9 mouse cellular contexts compared by ENCODE assay signal in genomic region chr1:164461726-164462125, GRCm38 (mm10). TPM values are rescaled to one million over a fixed set of nuclear protein-coding genes. Genes with fewer than 3 reads are reported as not detected.
DNase-seq lines count a peak whose midpoint lies in the region; ATAC-seq lines count a peak whose summit lies in the region.
"Had no signal": no experiment of that assay in that cellular context is flagged by ENCODE, and none has a peak within 500 bp of the region (broad histone marks: within the 10 kb centered on the region; RNA-seq: fewer than 3 reads in every experiment).

No protein-coding gene starts in this region.

- H3K9ac ChIP-seq in hindbrain, embryonic 15.5 days = no peak overlapping the region
- H3K9ac ChIP-seq in kidney, embryonic 15.5 days = no peak overlapping the region
- H3K9ac ChIP-seq in lung, embryonic 16.5 days (ENCODE audit: low read length) = no peak overlapping the region
- no peak overlapping the region for H3K9ac ChIP-seq in stomach, embryonic 14.5 days (replicated peaks; ENCODE audit: low read depth, low read length)

- H3K27ac ChIP-seq in hindbrain, embryonic 15.5 days (replicated peaks) = no peak overlapping the region
- H3K27ac ChIP-seq in hindbrain, embryonic 10.5 days = no peak overlapping the region
- H3K27ac ChIP-seq in kidney, embryonic 15.5 days = peak overlapping the region; percentile 91
- no peak overlapping the region for H3K27ac ChIP-seq in lung, embryonic 16.5 days (ENCODE audit: low read length)
- H3K27ac ChIP-seq in stomach, embryonic 14.5 days (ENCODE audit: low read length) = peak overlapping the region; percentile 44; the same call in 1 of the 2 replicates

- DNase-seq in hindbrain, embryonic 10.5 days (ENCODE audit: low spot score) = no peak
- DNase-seq in cerebellum, adult 9-11 months = peak; percentile 88
- peak; percentile 62 for DNase-seq in heart, adult 8-10 months (ENCODE audit: low spot score)
- no peak for DNase-seq in thymus, adult 18-20 months

- no peaks in the 10 kb centered on the region for H3K9me3 ChIP-seq in hindbrain, embryonic 15.5 days
- H3K9me3 ChIP-seq in hindbrain, embryonic 10.5 days = no peaks in the 10 kb centered on the region
- no peaks in the 10 kb centered on the region for H3K9me3 ChIP-seq in kidney, embryonic 15.5 days (replicated peaks)
- no peaks in the 10 kb centered on the region for H3K9me3 ChIP-seq in lung, embryonic 16.5 days (ENCODE audit: control insufficient read depth, low read length)
- no peaks in the 10 kb centered on the region for H3K9me3 ChIP-seq in stomach, embryonic 14.5 days (ENCODE audit: control insufficient read depth, low read depth, low read length)

- no peaks in the 10 kb centered on the region for H3K27me3 ChIP-seq in hindbrain, embryonic 15.5 days
- H3K27me3 ChIP-seq in hindbrain, embryonic 10.5 days (ENCODE audit: insufficient read depth, poor library complexity, severe bottlenecking) = peaks cover 34% of the 10 kb centered on the region
- peaks cover 29% of the 10 kb centered on the region for H3K27me3 ChIP-seq in kidney, embryonic 15.5 days
- H3K27me3 ChIP-seq in lung, embryonic 16.5 days (ENCODE audit: control insufficient read depth, insufficient read depth, low read depth, low read length) = peaks cover 26% of the 10 kb centered on the region
- H3K27me3 ChIP-seq in stomach, embryonic 14.5 days (ENCODE audit: control insufficient read depth, insufficient read depth, low read length) = 0 out of 2 replicates have a peak, but pooled peaks cover 6% of the 10 kb centered on the region

- peak overlapping the region; percentile 30 for H3K4me2 ChIP-seq in hindbrain, embryonic 15.5 days
- H3K4me2 ChIP-seq in kidney, embryonic 15.5 days = peak overlapping the region; percentile 36
- H3K4me2 ChIP-seq in lung, embryonic 16.5 days (ENCODE audit: low read depth, low read length) = peak overlapping the region; percentile 19; the same call in 1 of the 2 replicates
- peak overlapping the region; percentile 17; the same call in 1 of the 2 replicates for H3K4me2 ChIP-seq in stomach, embryonic 14.5 days (replicated peaks; ENCODE audit: low read depth, low read length)

- H3K36me3 ChIP-seq in hindbrain, embryonic 15.5 days = no peaks in the 10 kb centered on the region
- H3K36me3 ChIP-seq in hindbrain, embryonic 10.5 days = no peaks in the 10 kb centered on the region
- no peaks in the 10 kb centered on the region for H3K36me3 ChIP-seq in kidney, embryonic 15.5 days
- no peaks in the 10 kb centered on the region for H3K36me3 ChIP-seq in lung, embryonic 16.5 days (ENCODE audit: control insufficient read depth, insufficient read depth, low read length)
- no peaks in the 10 kb centered on the region for H3K36me3 ChIP-seq in stomach, embryonic 14.5 days (ENCODE audit: control insufficient read depth, insufficient read depth, low read length)
- H3K36me3 ChIP-seq: G1E had no signal

- peaks cover 36% of the 10 kb centered on the region for H3K4me1 ChIP-seq in hindbrain, embryonic 15.5 days (replicated peaks)
- H3K4me1 ChIP-seq in hindbrain, embryonic 10.5 days (replicated peaks) = peaks cover 29% of the 10 kb centered on the region
- H3K4me1 ChIP-seq in kidney, embryonic 15.5 days = peaks cover 31% of the 10 kb centered on the region
- H3K4me1 ChIP-seq in lung, embryonic 16.5 days (replicated peaks; ENCODE audit: control insufficient read depth, insufficient read depth, low read length) = peaks cover 13% of the 10 kb centered on the region; the same call in 1 of the 2 replicates
- H3K4me1 ChIP-seq in stomach, embryonic 14.5 days (ENCODE audit: control insufficient read depth, insufficient read depth, low read length) = no peaks in the 10 kb centered on the region

- no peak overlapping the region; the same call in 1 of the 2 replicates for H3K4me3 ChIP-seq in hindbrain, embryonic 15.5 days
- no peak overlapping the region for H3K4me3 ChIP-seq in hindbrain, embryonic 10.5 days
- peak overlapping the region; percentile 9; the same call in 1 of the 2 replicates for H3K4me3 ChIP-seq in kidney, embryonic 15.5 days (replicated peaks)
- no peak overlapping the region for H3K4me3 ChIP-seq in lung, embryonic 16.5 days (ENCODE audit: low read length)
- H3K4me3 ChIP-seq in stomach, embryonic 14.5 days (ENCODE audit: low read depth, low read length) = no peak overlapping the region

- 17% methylated on average over 10 of the region's 10 CpGs for WGBS in hindbrain, embryonic 15.5 days
- 39% methylated on average over 10 of the region's 10 CpGs for WGBS in hindbrain, embryonic 10.5 days
- WGBS in kidney, embryonic 15.5 days = 25% methylated on average over 10 of the region's 10 CpGs
- WGBS in lung, embryonic 16.5 days = 27% methylated on average over 10 of the region's 10 CpGs
- 31% methylated on average over 10 of the region's 10 CpGs for WGBS in stomach, embryonic 14.5 days

- ATAC-seq in hindbrain, embryonic 15.5 days (ENCODE audit: low FRiP score, low read depth) = no peak
- ATAC-seq in kidney, embryonic 15.5 days (replicated peaks; ENCODE audit: low FRiP score) = no peak
- no peak for ATAC-seq in lung, embryonic 16.5 days (ENCODE audit: low read depth)
- ATAC-seq in stomach, embryonic 14.5 days (ENCODE audit: insufficient number of reproducible peaks, insufficient read depth, low FRiP score, low read depth) = no peak

RNA-seq across cellular contexts. Expression of gene Atp1b1, which starts 3.6 kb away (rescaled TPM):
- polyA plus RNA-seq in hindbrain, embryonic 15.5 days (2015; fragmentation: Nextera tagmentation; extraction: Ambion mirVana) = 310 and 325 TPM in 2 replicates
- polyA plus RNA-seq in hindbrain, embryonic 10.5 days (2016; fragmentation: Nextera tagmentation; extraction: Ambion mirVana) = 19.0 and 25.9 TPM in 2 replicates
- total RNA-seq in heart, adult 8-10 months (2022) = 100 to 1,000 TPM; 315 to 378 (median 343) TPM
- 163 and 179 TPM in 2 replicates for polyA plus RNA-seq in kidney, embryonic 15.5 days (2015; fragmentation: Nextera tagmentation; extraction: Ambion mirVana)
- 135 and 154 TPM in 2 replicates for polyA plus RNA-seq in lung, embryonic 16.5 days (2015; fragmentation: Nextera tagmentation; extraction: Ambion mirVana)
- polyA plus RNA-seq in stomach, embryonic 14.5 days (2014; fragmentation: Nextera tagmentation; extraction: Ambion mirVana) = 76.9 and 93.2 TPM in 2 replicates
- polyA plus RNA-seq: G1E had no signal

Comparison
In these comparisons a context has a peak if more than half of its experiments do, and no peak if none do; other contexts are left out.
1. H3K27ac ChIP-seq: peak in kidney, embryonic 15.5 days (single experiment) and stomach, embryonic 14.5 days (single experiment); none in hindbrain, embryonic 15.5 days (single experiment), hindbrain, embryonic 10.5 days (single experiment) and lung, embryonic 16.5 days (single experiment).
2. DNase-seq: peak in cerebellum, adult 9-11 months (single experiment) and heart, adult 8-10 months (single experiment); none in hindbrain, embryonic 10.5 days (single experiment) and thymus, adult 18-20 months (0 of 2).
3. Peak in every context shown above with its lines, with median percentiles within 50 percentile points of each other: H3K4me2 ChIP-seq.